Mouse (Mus musculus) heart, postnatal 10 days (tissue): Measurements from ENCODE around the gene Htr1f. TPM values are rescaled to one million over a fixed set of nuclear protein-coding genes. Genes with fewer than 3 reads are reported as not detected.

ENCODE experiments used
- DNase-seq, 2 experiments: peaks; one replicate each; pipeline ENCODE4 v3.0.0; 2021
- intact Hi-C: fragments of 180-260 bp; cut with DNase I; formaldehyde crosslinking; loops from one replicate; pipeline ENCODE4 v1.15.1; 2025
- microRNA-seq, 2 experiments: library from miRNA; unstranded; fragments of <30 nt; microRNA quantifications; one replicate each; pipeline ENCODE4 v1.2.0; 2022
- total RNA-seq, 2 experiments: library from RNA; stranded (reverse); gene quantifications; 2 replicates each; pipeline ENCODE4 v1.2.3; 2021

The Htr1f gene
- total RNA-seq, 2 experiments from 2014 or later = not detected

GRCm38 (mm10) chr16:64875384-64875783, 230.3 kb downstream of the Htr1f start:
- DNase-seq = no peak
- intact Hi-C loops = no loop called here

Small RNA genes lying within 50 kb of the gene (microRNA-seq; reads per million reads assigned to microRNA genes)
- gene Gm23374 = 0 reads per million in 2 experiments
